Mouse (Mus musculus) thymus, postnatal 4 days (tissue): ENCODE data around the gene Uaca.
"Not testable (repeated sequence)": the region's sequence is repeated elsewhere in the genome, so short reads cannot be mapped to it uniquely, and the experiment has no call there.

Experiments used
- DNase-seq: peaks from one replicate; pipeline ENCODE4 v3.0.0; 2021

Uaca gene

GRCm38 (mm10) chr9:60796076-60796475, 1.7 kb downstream of the Uaca start:
- no peak for DNase-seq

- no peak for DNase-seq
Measured at GRCm38 (mm10) chr9:60797126-60797525, 2.8 kb downstream of the Uaca start.

- DNase-seq, result no peak
Measured at GRCm38 (mm10) chr9:60799061-60799460, 4.7 kb downstream of the Uaca start.

GRCm38 (mm10) chr9:60800663-60801382, 6.5 kb downstream of the Uaca start:
- no peak for DNase-seq

- no peak for DNase-seq
Measured at GRCm38 (mm10) chr9:60801746-60802145, 7.4 kb downstream of the Uaca start.

GRCm38 (mm10) chr9:60802341-60802740, 8.0 kb downstream of the Uaca start:
- DNase-seq, result no peak

- DNase-seq, result no peak
Measured at GRCm38 (mm10) chr9:60806021-60806420, 11.7 kb downstream of the Uaca start.

GRCm38 (mm10) chr9:60807996-60808395, 13.7 kb downstream of the Uaca start:
- no peak for DNase-seq

GRCm38 (mm10) chr9:60813139-60813880, 19.0 kb downstream of the Uaca start:
- DNase-seq, result peak; percentile 48

- no peak for DNase-seq
Measured at GRCm38 (mm10) chr9:60815502-60815901, 21.2 kb downstream of the Uaca start.

- no peak for DNase-seq
Measured at GRCm38 (mm10) chr9:60817585-60817984, 23.2 kb downstream of the Uaca start.

- not testable (repeated sequence) for DNase-seq
Measured at GRCm38 (mm10) chr9:60818582-60818981, 24.2 kb downstream of the Uaca start.

- peak; percentile 61 for DNase-seq
Measured at GRCm38 (mm10) chr9:60819340-60819739, 25.0 kb downstream of the Uaca start.

- no peak for DNase-seq
Measured at GRCm38 (mm10) chr9:60821501-60821900, 27.2 kb downstream of the Uaca start.

GRCm38 (mm10) chr9:60822681-60823080, 28.3 kb downstream of the Uaca start:
- no peak for DNase-seq

- no peak for DNase-seq
Measured at GRCm38 (mm10) chr9:60825506-60825905, 31.2 kb downstream of the Uaca start.

- DNase-seq, result no peak
Measured at GRCm38 (mm10) chr9:60826759-60827158, 32.4 kb downstream of the Uaca start.

GRCm38 (mm10) chr9:60828196-60828595, 33.9 kb downstream of the Uaca start:
- no peak for DNase-seq

- no peak for DNase-seq
Measured at GRCm38 (mm10) chr9:60829610-60830009, 35.3 kb downstream of the Uaca start.

- no peak for DNase-seq
Measured at GRCm38 (mm10) chr9:60830079-60830478, 35.7 kb downstream of the Uaca start.

- DNase-seq, result no peak
Measured at GRCm38 (mm10) chr9:60832233-60832632, 37.9 kb downstream of the Uaca start.

- DNase-seq, result no peak
Measured at GRCm38 (mm10) chr9:60836151-60836550, 41.8 kb downstream of the Uaca start.

- peak; percentile 18 for DNase-seq
Measured at GRCm38 (mm10) chr9:60837078-60837448, 42.7 kb downstream of the Uaca start.

GRCm38 (mm10) chr9:60837449-60838141, 43.3 kb downstream of the Uaca start:
- DNase-seq, result no peak
